Mouse (Mus musculus): ENCODE data around the gene Khdc4.
"Not testable (repeated sequence)": the region's sequence is repeated elsewhere in the genome, so short reads cannot be mapped to it uniquely, and the experiment has no call there.

Gene Khdc4

DNA sequence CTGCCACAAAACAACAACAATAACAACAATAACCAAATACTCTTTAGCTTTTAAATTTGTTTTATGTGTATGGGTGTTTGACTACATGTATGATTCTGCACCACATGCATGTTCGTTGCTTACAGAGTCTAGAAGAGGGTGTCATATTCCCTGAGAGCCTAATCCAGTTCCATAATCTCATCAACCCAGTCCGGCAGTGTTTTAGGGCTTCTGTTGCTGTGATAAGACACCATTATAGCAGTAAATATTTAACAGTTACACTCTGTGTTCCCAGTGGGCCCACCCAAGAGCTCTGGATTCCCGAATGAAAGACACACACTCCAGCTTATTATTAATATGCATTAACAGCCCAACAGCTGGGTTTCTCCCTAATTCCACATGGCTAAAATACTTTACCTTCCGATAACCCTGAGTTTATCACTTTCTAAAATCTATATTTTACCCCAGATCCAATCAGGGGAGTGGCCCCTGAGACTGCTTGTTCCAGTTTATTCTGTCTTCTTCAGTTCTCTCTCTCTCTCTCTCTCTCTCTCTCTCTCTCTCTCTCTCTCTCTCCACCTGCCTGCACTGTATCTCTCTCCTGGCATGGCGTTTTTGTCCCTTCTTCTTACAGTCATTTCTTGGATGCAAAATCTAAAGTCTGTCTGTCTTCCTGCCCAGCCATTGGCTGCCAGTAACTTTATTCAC lies 27.0 kb upstream of the Khdc4 start:
- DNase-seq (ENCODE audit: low read depth) = no peak

DNA sequence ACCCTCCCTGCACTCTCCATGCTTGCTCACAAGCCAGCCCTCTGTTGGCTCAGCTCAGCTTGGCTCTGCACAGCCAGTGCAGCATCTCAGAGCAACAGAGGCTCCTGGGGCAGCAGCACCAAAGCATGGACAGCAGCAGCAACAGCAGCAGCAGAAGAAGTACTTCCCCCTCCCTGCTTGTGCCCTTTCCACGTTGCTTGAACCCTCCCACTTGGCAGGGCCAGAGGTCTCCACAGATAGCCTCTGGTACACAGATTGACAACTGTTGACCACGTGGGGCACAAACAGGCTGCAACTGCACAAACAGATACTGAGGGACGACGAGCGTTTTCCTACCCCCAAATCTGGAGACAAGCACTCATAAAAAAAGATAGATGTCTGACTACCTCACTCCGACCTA lies 25.8 kb upstream of the Khdc4 start:
- DNase-seq (ENCODE audit: low read depth) = no peak

- no peak for DNase-seq (ENCODE audit: low read depth)
These were observed 21.5 kb upstream of the Khdc4 start for GRCm38 (mm10) chr3:88664095-88664494.

DNA sequence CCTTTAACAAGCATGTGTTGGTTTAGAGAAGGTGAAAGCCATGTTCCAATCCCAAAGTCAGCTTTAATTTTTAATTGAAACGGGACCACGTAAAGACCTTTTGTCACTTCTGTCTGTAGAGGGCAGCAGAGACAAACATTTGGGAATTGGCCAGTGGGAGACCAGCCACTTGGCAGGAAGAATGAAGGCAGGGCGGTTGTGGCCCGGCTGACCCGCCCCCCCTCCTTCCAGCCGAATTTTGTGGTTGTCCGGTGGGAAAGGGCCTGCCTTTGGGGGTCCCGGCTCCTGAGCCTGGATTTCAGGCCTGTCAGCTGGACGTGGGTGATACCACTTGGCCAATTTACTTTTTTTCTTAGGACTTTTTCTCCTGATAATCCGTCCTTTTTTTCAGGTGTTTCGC lies 8.2 kb upstream of the Khdc4 start:
- peak; percentile 59 for DNase-seq (ENCODE audit: low read depth)

DNA sequence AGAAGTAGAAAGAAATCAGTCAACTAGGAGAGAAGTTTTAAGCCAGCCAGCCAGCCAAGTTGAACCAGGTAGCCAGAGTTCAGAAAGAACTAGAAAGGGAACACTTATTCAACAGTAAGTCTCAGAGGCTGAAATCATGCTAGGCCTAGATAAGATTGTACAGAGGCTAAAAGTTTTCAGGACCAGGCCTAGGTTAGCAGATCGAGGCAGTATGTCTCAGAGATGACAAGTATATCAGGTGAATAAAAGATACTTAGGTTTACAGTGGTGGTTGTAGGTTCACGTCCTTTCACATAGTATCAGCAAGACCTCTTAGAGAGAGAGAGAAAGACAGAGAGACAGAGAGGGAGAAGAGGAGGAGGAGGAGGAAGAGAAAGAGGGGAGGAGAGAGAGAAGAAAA lies 1.8 kb upstream of the Khdc4 start:
- no peak for DNase-seq (ENCODE audit: low read depth)

DNA sequence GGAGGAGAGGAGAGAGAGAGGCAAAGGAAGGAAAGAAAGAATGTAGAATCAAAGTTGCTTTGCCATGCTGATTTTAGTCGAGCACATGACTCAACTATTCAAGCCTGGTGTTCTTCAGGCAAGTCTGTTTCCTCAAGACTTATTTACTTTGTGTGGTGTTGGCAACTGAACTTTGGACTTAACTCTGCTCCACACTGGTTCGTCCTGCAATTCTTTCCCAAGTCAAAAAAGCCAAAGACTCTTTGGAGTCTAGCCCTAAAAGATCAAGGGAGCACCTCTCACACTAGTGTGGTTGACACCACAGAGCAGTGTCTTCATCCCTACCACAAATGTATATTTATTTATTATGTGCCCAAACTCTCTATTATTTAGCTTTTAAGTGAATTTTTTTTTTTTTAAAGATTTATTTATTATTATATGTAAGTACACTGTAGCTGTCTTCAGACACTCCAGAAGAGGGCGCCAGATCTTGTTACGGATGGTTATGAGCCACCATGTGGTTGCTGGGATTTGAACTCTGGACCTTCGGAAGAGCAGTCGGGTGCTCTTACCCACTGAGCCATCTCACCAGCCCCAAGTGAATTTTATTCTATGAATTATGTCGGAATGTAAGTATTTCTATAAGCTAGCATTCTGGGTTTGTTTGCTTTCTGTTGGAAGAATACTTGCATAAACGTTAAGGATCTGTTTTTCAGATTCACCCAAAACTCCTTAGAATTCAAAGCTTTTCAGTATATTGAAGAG lies 1.2 kb upstream of the Khdc4 start:
- DNase-seq (ENCODE audit: low read depth) = peak; percentile 15

DNA sequence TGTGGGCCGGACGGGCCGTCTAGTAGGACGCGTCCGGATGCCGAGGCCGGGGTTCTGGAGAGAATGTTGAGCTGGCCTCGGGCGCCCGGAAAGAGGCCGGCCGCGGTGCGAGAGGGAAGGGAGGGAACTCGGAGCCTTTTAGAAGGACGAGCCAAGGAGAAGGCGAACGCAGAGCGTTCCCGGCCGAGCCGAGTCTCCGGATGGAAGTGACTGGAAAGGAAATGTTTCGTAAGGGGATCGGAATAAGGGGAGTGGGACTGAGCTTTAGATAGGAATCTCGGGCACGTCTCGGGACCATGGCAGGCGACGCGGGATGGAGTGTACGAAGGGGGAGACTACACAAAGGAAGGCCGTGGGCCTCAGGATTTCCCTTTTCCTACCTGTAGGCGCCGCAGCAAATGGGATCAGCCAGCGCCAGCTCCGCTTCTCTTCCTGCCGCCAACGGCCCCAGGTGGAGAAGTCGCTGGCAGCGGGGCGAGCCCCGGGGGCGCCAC lies 402 bp downstream of the Khdc4 start:
- DNase-seq (ENCODE audit: low read depth) = peak; percentile 11

DNA sequence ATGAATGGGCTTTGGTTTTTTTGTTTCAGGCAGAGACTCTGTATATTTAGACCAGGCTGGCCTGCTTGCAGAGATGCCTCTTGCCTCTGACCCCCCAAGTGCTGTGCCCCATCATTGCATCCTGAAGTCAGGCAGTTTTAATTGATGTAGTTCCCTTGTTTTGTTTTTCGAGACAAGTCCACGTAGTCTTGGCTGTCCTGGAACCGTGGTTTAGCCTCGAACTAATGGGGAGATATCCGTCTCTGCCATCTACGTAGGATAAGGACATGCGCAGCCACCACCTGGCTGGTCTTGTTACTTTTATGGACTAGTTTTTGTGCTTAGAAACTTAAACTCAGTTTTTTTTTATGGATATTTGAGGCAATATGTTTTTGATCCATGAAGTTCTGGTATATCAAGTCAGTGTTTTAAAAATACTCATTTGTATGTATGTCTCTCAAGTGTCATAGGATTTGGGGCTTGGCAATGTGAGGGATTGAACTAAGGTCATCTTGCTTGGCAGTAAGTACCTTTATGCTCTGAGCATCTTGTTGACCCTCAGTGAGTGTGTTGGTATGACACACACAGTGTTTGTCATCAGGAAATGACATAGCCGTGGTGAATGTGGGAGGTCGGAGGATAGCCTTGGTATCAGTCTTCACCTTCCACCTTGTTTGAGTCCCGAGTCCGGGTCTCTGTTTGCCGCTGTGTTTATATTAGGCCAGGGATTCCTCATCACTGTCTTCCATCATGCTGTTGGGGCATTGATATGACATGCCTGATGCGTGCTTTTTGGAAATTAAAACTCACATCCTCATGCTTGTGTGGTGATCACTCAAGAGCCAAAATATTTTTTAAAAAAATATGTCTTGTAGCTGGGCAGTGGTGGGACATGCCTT lies 1.4 kb downstream of the Khdc4 start:
- no peak for DNase-seq (ENCODE audit: low read depth)

DNA sequence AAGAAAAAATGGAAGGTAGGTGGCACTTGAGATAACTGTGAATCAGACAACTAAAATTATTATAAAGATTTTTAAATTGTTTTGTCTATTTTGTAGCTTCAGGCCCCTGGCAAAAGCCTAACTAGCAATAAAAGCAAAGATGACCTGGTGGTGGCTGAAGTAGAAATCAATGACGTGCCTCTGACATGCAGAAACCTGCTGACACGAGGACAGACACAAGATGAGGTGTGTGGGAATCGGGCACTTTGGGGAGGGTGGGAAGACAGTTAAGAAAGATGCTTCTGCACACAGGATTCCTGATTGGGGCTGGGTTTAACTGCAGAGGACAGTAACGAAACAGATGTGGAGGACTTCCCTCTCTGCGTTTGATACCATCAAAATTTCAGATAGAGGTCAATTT lies 3.5 kb downstream of the Khdc4 start:
- no peak for DNase-seq (ENCODE audit: low read depth)

- DNase-seq (ENCODE audit: low read depth) = no peak
These were observed 9.9 kb downstream of the Khdc4 start for GRCm38 (mm10) chr3:88695545-88695944.

GRCm38 (mm10) chr3:88698051-88698450 lies 12.4 kb downstream of the Khdc4 start:
- DNase-seq (ENCODE audit: low read depth) = no peak

GRCm38 (mm10) chr3:88698834-88699233 lies 13.2 kb downstream of the Khdc4 start:
- no peak for DNase-seq (ENCODE audit: low read depth)

DNA sequence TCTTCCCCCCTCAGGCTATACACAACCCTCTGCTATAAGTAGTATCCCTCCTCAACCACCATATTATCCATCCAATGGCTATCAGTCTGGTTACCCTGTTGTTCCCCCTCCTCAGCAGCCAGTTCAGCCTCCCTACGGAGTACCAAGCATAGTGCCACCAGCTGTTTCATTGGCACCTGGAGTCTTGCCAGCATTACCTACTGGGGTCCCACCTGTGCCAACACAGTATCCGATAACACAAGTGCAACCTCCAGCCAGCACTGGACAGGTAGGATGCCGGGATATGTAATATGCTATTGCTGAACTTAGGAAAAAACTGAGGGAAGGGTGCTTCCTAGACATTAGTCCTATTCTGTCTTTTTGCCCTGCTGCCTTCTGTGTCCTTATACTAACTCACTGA lies 14.6 kb downstream of the Khdc4 start:
- no peak for DNase-seq (ENCODE audit: low read depth)

- no peak for DNase-seq (ENCODE audit: low read depth)
These were observed 15.6 kb downstream of the Khdc4 start for GRCm38 (mm10) chr3:88701222-88701621.

DNA sequence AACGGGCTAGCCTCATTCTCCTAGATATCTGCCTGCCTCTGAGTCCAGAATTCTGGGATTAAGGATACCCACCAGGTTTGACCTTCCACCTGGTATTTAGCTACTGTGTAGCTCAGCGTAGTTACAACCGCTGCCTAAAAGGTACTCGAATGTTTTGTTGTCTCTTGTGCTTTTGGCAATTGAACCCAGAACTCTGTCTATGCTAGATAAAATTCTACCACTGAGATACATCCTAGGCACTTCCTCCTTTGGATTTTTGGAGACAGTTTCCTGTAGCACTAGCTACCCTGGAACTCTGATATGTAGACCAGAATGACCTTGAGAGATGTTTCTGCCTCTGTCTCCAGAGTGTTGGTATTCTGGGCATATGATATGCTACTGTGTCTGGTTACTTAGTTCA lies 28.1 kb downstream of the Khdc4 start:
- DNase-seq (ENCODE audit: low read depth) = no peak

DNA sequence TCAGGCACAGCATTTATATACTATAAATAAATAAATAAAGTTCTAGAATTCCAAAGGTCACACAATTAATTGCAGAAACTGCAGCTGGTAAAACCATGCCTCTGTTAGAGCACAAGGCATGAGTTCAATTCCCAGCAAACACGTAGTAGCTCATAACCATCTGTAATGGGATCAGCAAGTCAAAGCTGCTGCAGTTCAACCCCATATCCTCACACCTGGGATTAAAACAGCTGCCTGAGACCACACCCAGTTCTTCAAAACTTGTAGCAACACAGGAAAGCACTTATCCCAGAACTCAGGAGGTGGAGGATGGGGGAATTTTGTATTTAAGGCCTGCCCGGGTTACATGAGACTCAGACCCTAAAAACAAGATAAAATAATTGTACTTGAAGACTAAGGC lies 29.1 kb downstream of the Khdc4 start:
- DNase-seq (ENCODE audit: low read depth) = no peak

DNA sequence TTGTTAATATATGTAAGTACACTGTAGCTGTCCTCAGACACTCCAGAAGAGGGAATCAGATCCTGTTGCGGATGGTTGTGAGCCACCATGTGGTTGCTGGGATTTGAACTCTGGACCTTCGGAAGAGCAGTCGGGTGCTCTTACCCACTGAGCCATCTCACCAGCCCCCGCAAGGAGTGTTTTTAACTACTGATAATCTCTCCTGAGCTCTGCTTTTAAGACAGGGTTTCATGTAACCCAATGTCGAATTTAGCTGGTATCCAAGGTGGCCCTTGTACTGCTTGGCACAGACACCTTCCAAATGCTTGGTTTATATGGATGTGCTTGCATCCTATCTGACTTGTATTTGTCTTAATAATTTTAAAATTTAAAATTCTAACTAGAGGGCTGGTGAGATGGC lies 30.1 kb downstream of the Khdc4 start:
- not testable (repeated sequence) for DNase-seq (ENCODE audit: low read depth)

DNA sequence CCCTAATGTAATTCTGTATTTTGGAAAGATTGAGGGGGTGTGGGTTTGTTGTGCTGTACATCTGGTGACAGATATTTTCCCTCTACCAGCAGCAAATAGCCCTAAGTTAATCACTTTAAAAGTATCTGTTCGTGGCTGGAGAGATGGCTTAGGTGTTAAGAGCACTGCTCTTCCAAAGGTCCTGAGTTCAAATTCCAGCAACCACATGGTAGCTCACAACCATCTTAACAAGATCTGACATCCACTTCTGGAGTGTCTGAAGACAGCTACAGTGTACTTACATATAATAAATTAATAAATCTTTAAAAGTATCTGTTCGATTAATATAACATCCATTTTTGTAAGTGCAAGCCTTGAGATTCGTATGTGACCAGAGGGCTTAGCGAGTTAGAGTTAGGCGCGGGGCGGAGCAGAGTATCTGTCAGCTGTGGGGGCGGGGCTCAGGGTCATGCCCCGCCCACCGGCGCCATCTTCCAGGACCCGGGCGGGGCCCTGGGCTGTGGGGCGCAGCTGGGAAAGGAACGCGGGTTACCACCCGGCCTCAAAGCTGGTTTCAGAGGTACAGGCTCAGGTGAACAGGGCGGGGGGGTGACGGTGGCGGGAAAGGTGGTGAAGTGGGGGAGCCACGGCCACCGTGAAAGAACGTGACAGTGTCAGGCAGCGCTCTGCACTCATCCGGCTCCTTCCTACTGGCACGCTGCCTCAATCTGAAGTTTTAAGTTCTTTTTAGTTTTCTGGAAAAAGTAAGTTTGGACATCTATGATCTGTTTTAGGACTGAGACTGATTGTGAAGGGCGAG lies 31.0 kb downstream of the Khdc4 start, which contains the start of gene Rit1:
TSS of gene Rit1 (plus strand) at position 440 of the 799 bp plus-strand sequence.
- peak; percentile 54 for DNase-seq (ENCODE audit: low read depth)

DNA sequence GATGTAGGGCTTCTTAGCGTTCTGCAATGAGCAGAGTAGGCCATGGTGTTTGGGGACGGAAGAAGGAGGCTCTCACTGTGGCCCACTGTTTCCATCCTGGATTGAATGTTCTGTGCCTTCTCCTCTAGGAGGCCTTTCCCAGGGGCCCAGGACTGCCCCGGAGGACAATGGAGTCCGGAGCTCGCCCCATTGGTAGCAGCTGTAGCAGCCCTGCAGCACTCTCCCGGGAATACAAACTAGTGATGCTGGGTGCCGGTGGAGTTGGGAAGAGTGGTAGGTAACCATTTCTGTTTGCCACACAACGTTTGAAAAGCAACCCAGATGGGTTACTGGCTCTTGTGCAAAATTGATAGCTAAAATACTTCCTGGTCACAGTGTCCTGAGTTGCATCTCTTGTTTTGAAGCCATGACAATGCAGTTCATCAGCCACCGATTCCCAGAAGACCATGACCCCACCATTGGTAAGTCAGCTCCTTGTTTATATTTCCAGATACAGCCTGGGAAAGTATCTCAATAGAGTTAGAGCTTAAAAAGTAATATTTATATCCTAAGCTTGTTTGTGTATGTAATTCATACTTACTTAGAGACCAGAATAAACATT lies 31.7 kb downstream of the Khdc4 start:
- DNase-seq (ENCODE audit: low read depth) = no peak

- no peak for DNase-seq (ENCODE audit: low read depth)
These were observed 32.2 kb downstream of the Khdc4 start for GRCm38 (mm10) chr3:88717831-88718230.

- DNase-seq (ENCODE audit: low read depth) = no peak
These were observed 33.5 kb downstream of the Khdc4 start for GRCm38 (mm10) chr3:88719098-88719497.
